In genomic region chr1:156672720-156673475, GRCm38 (mm10) we compare ENCODE assay signal across 8 mouse cellular contexts. TPM values are rescaled to one million over a fixed set of nuclear protein-coding genes. Genes with fewer than 3 reads are reported as not detected.
DNase-seq lines count a peak whose midpoint lies in the region; ATAC-seq and TF ChIP-seq lines count a peak whose summit lies in the region.

No protein-coding gene starts in this region.

- H3K36me3 ChIP-seq in heart, embryonic 16.5 days (ENCODE audit: control insufficient read depth, insufficient read depth) = no peaks in the 10 kb centered on the region
- no peaks in the 10 kb centered on the region for H3K36me3 ChIP-seq in lung, embryonic 15.5 days
- no peaks in the 10 kb centered on the region for H3K36me3 ChIP-seq in stomach, postnatal 0 days (ENCODE audit: control insufficient read depth, insufficient read depth, low read length)

- WGBS in heart, embryonic 16.5 days = 15% methylated on average over 14 of the region's 14 CpGs
- 11% methylated on average over 14 of the region's 14 CpGs for WGBS in lung, embryonic 15.5 days
- 30% methylated on average over 14 of the region's 14 CpGs for WGBS in stomach, postnatal 0 days

- intact Hi-C loops in gastrocnemius, adult 2 months (cut with DNase I) = no loop called here

- no peak for TF ChIP-seq CTCF in gastrocnemius, adult 2 months (IDR thresholded peaks at IDR 0.05)
- TF ChIP-seq CTCF in stomach, postnatal 0 days (IDR thresholded peaks at IDR 0.05; ENCODE audit: low read depth) = no peak

- peak overlapping the region; percentile 92 for H3K27ac ChIP-seq in gastrocnemius, adult 2 months
- H3K27ac ChIP-seq in heart, embryonic 16.5 days (ENCODE audit: low read length) = no peak overlapping the region
- H3K27ac ChIP-seq in lung, embryonic 15.5 days = no peak overlapping the region; the same call in 1 of the 2 replicates
- H3K27ac ChIP-seq in stomach, postnatal 0 days (replicated peaks) = no peak overlapping the region

- peak overlapping the region; percentile 98 for H3K4me3 ChIP-seq in gastrocnemius, adult 2 months
- H3K4me3 ChIP-seq in heart, embryonic 16.5 days (ENCODE audit: low read length) = peak overlapping the region; percentile 74
- peak overlapping the region; percentile 65 for H3K4me3 ChIP-seq in lung, embryonic 15.5 days
- peak overlapping the region; percentile 64 for H3K4me3 ChIP-seq in stomach, postnatal 0 days (ENCODE audit: low read depth, low read length)

- no peak for TF ChIP-seq EP300 in stomach, postnatal 0 days (optimal IDR thresholded peaks at IDR 0.05)

- peak overlapping the region; percentile 97 for H3K4me2 ChIP-seq in heart, embryonic 16.5 days (ENCODE audit: low read depth, low read length)
- H3K4me2 ChIP-seq in lung, embryonic 15.5 days = peak overlapping the region; percentile 98
- H3K4me2 ChIP-seq in stomach, postnatal 0 days (replicated peaks; ENCODE audit: low read depth) = peak overlapping the region; percentile 98

- no peaks in the 10 kb centered on the region for H3K9me3 ChIP-seq in heart, embryonic 16.5 days (replicated peaks; ENCODE audit: control insufficient read depth, low read length)
- no peaks in the 10 kb centered on the region for H3K9me3 ChIP-seq in lung, embryonic 15.5 days
- no peaks in the 10 kb centered on the region for H3K9me3 ChIP-seq in stomach, postnatal 0 days (ENCODE audit: control insufficient read depth, low read length)

- no peak for DNase-seq in gastrocnemius, adult 2 months
- DNase-seq in gastrocnemius, postnatal 4 days (ENCODE audit: low spot score in 2 of 2) = no peak
- DNase-seq in adipocyte (ENCODE audit: low spot score) = peak; percentile 74
- no peak for DNase-seq in stomach, postnatal 0 days (ENCODE audit: low spot score)
- DNase-seq in left cerebral cortex, adult 9 months (ENCODE audit: low spot score in 2 of 2) = no peak
- DNase-seq in adrenal gland, adult 8-10 months = no peak

- H3K4me1 ChIP-seq in heart, embryonic 16.5 days (ENCODE audit: control insufficient read depth, insufficient read depth, low read length) = peaks cover 9% of the 10 kb centered on the region
- H3K4me1 ChIP-seq in lung, embryonic 15.5 days = peaks cover 29% of the 10 kb centered on the region
- H3K4me1 ChIP-seq in stomach, postnatal 0 days (replicated peaks; ENCODE audit: control insufficient read depth, insufficient read depth) = no peaks in the 10 kb centered on the region

- H3K9ac ChIP-seq in heart, embryonic 16.5 days (ENCODE audit: low read length) = peak overlapping the region; percentile 80
- H3K9ac ChIP-seq in lung, embryonic 15.5 days = peak overlapping the region; percentile 60
- H3K9ac ChIP-seq in stomach, postnatal 0 days (ENCODE audit: low read length) = peak overlapping the region; percentile 70

- H3K27me3 ChIP-seq in heart, embryonic 16.5 days (ENCODE audit: control insufficient read depth, insufficient read depth, low read length) = no peaks in the 10 kb centered on the region
- H3K27me3 ChIP-seq in lung, embryonic 15.5 days = no peaks in the 10 kb centered on the region
- no peaks in the 10 kb centered on the region for H3K27me3 ChIP-seq in stomach, postnatal 0 days (ENCODE audit: control insufficient read depth, insufficient read depth, low read length)

- ATAC-seq in heart, embryonic 16.5 days (replicated peaks; ENCODE audit: extremely low read depth, insufficient read depth, low FRiP score) = no peak
- ATAC-seq in lung, embryonic 15.5 days (ENCODE audit: borderline replicate concordance, extremely low read depth, low FRiP score, low TSS enrichment) = no peak; the same call in 1 of the 2 replicates
- ATAC-seq in stomach, postnatal 0 days (ENCODE audit: low FRiP score, low TSS enrichment) = no peak

RNA-seq across cellular contexts. Expression of gene Tor3a, which starts 1.3 kb away (rescaled TPM):
- total RNA-seq in gastrocnemius, adult 2 months (2021) = 1 to 10 TPM; 4.9 to 5.4 TPM
- total RNA-seq in gastrocnemius, postnatal 4 days (2021) = 1 to 10 TPM; 6.8 to 8.0 TPM
- 8.5 and 9.0 TPM in 2 replicates for polyA plus RNA-seq in heart, embryonic 16.5 days (2015; fragmentation: Nextera tagmentation; extraction: Ambion mirVana)
- polyA plus RNA-seq in lung, embryonic 15.5 days (2015; fragmentation: Nextera tagmentation; extraction: Ambion mirVana) = 12.1 and 12.3 TPM in 2 replicates
- 16.8 and 17.1 TPM in 2 replicates for polyA plus RNA-seq in stomach, postnatal 0 days (2015; fragmentation: Nextera tagmentation; extraction: Ambion mirVana)
- 10 to 100 TPM; 17.9 to 27.9 (median 24.4) TPM for total RNA-seq in adrenal gland, adult 8-10 months (2022)

RNA-seq across cellular contexts. Expression of gene Fam20b, which starts 46.0 kb away (rescaled TPM):
- total RNA-seq in gastrocnemius, adult 2 months (2021) = 10 to 100 TPM; 28.5 to 35.2 TPM
- 10 to 100 TPM; 33.5 to 33.9 TPM for total RNA-seq in gastrocnemius, postnatal 4 days (2021)
- 23.1 and 25.3 TPM in 2 replicates for polyA plus RNA-seq in heart, embryonic 16.5 days (2015; fragmentation: Nextera tagmentation; extraction: Ambion mirVana)
- 24.5 and 24.7 TPM in 2 replicates for polyA plus RNA-seq in lung, embryonic 15.5 days (2015; fragmentation: Nextera tagmentation; extraction: Ambion mirVana)
- 24.7 and 28.0 TPM in 2 replicates for polyA plus RNA-seq in stomach, postnatal 0 days (2015; fragmentation: Nextera tagmentation; extraction: Ambion mirVana)
- 10 to 100 TPM; 56.3 to 71.2 (median 61.2) TPM for total RNA-seq in adrenal gland, adult 8-10 months (2022)
